Mouse (Mus musculus) liver, adult 2 months (tissue): ENCODE results near the gene Pkp3.

ENCODE experiments used
- CTCF ChIP-seq: fragments of 200-500 bp; IDR thresholded peaks from 2 replicates; pipeline ENCODE4 v1.5.1; 2011; ENCODE audit warnings: low read depth, low read length, control low read depth
- POLR2A ChIP-seq: fragments of 200-500 bp; IDR thresholded peaks from 2 replicates; pipeline ENCODE4 v1.6.1; 2011; ENCODE audit warnings: low read length, control low read depth; ENCODE audit not compliant: insufficient read depth; ENCODE audit errors: extremely low read depth

DNA sequence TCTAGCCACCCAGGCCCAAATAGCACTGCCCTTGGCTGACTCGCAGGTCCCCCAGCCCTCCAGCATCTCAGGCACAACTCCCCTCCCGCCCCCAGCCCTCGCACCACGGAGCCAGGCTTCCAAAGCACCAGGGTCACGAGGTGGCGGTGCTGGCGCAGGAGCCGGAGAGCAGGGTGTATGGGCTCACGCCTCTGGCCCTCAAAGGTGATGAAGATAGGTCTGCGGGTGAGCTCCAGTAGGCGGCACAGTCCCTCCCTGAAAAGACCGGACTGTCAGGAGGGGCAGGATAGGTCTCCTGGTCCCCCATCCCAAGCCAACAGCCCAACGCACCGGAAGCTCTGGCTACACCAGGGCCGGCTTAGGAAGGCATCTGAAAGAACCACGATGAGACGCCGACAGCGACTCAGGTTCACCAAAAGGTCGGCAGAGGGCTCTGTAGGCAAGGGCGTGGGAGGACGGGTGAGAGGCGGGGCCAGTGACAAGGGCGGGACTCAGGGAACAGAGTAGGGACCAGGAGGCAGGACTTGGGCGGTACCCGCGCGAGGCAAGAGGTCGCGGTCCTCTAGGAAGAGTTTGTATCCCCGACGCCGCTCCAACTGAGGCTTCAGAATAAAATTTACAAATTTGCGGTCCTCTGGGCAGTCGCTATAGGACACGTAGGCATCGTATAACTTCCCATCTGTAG is 14.2 kb downstream of the Pkp3 start:
- no peak for TF ChIP-seq POLR2A
- peak; percentile 91 for TF ChIP-seq CTCF
